Mouse (Mus musculus): ENCODE measurements around the gene S100a4.
A peak's percentile ranks its signal among the peaks of the same experiment; 100 is the strongest.

S100a4 gene

GRCm38 (mm10) chr3:90623435-90624071 lies 20.0 kb downstream of the S100a4 start:
- DNase-seq (ENCODE audit: low spot score in 2 of 2) = peak in 1 of 2 experiments; percentile 46

GRCm38 (mm10) chr3:90625496-90625895 lies 21.9 kb downstream of the S100a4 start:
- DNase-seq (ENCODE audit: low spot score in 2 of 2) = no peak

DNA sequence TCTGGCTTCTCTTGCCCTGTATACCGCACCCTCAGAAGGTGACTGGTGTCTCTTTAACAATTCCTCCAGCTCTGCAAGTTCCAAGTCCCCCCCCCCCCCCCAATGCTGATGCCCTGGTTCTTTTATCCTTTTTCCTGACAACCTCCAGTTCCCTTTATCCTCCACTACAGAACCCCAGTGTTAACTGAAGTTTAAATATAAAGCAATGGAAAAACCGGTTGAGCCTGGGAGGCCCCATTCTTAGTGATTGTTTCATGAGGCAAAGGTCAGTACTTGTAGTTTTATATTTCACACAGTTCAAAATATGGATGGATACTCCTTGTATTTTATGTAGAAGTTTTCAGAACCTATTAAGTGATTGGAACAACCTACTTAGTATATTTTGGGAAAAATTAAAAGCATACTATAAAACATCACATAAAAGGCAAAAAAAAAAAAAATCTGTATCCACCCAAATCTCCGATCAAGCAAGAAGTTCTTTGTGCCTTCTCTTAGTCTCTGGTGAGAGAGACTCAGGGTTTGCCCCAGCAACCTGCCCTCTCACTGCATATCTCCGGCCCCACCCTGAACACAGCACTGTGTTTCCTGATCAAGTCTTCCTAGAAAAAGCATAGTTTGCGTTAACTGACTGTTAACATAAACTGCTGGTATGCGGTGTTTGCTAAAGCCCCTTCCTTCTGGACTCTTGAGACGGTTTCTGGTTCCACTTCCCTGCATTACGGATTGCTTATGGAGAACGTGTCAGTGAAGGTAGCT lies 22.9 kb downstream of the S100a4 start:
- no peak for DNase-seq (ENCODE audit: low spot score in 2 of 2)

DNA sequence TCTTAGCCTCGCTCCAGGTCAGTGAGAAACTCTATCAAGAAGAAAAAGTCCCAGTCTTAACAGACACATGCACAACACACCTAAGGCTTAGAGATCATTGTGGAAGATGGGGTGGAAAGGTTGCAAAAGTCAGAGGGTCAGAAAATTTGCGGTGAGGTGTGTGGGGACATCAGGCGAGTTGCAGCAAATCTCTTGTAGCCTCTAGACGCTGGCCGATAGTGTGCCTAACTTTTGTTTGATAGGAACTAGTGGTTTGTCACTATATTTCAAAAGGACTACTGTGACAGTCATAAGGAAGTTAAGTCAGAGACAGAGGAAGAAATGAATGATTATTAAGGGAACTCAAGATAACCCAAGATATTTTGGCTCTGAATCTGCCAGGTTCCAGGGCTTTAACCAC lies 23.8 kb downstream of the S100a4 start:
- no peak for DNase-seq (ENCODE audit: low spot score in 2 of 2)

DNA sequence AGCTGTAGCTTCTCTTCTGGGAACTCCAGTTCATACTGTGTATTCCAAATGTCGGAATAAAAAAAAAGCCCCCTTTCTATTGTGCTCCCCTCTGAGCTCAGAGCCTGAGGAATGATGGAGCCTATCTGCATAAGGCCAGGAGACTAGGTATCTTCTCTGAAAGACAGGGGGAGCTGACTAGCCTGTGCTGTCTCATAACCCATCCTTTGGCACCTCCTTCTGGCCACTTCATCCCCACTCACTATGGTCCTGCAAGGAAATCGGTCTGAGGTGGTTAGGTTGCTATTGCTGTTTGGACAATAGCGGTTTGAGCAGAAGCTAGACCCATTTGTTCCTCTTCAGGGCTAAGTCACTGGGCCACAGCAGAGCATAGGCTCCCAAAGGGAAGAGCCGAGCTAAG lies 24.2 kb downstream of the S100a4 start:
- no peak for DNase-seq (ENCODE audit: low spot score in 2 of 2)

DNA sequence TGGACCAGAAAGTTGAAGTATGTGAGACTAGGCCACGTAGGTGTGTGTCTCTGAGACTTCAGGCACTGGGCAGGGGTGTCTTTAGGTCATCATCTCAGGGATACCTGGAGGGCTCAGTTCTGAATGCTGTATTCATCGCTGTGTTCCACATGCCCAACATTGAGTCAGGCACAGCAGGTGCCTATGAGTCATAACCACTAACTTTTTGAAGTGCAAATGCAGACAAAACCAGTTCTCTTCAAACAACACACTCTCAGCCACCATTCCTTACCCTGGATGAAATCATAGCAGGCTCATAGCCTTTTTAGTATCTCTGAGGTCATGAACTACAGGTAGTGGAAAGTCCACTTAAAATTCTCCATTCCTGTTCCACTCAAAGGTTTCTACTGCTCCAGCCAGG lies 25.7 kb downstream of the S100a4 start:
- no peak for DNase-seq (ENCODE audit: low spot score in 2 of 2)

DNA sequence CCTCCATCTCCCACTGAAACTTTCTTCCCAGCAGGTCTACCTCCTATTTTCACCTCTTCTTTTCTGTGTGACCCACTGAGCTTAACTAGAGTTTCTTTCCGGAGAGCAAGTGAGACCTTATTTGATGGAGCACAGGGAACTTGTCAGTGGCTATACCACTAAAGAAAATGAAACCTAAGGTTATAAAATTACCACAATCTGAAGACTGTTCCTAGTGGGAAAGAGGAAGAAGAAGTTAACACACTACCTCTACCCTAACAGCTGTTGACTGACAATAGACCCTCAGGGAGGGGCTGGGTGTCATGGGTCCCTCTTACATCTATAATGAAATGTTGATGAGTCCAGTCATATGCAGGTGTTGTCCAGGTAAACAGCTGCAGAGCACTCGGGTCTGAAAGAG lies 28.4 kb downstream of the S100a4 start:
- no peak for DNase-seq (ENCODE audit: low spot score in 2 of 2)

GRCm38 (mm10) chr3:90638511-90639275 lies 35.1 kb downstream of the S100a4 start:
- no peak for DNase-seq (ENCODE audit: low spot score in 2 of 2)

DNA sequence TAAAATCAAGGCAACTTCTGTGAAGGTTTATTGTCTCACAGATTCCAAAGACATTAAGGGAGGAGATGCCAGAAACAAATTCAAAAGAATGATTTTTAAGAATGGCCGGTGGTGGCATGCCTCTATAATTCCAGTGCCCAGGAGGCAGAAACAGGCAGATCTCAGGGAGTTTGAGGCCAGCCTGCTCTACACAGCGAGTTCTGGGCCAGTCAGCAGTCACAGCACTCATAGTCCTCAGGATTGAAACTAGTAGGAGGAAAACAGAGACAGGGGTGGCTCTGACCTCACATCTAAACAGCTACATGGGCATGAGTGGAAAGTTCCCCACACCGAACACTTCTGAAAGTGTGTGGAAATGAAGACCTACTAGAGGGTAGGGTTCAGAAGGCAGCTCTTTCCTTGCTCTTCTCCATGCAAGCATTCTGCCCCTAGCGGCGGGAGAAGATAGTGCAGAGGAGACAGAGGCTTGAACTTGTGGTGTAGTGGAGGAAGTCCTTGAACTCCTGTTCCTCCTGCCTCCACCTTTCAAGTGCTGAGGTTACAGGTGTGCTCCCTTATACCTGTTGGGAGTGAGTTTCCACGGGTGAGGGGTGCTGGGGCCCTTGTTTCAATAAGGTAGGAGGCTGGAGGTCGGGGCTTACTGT lies 36.1 kb downstream of the S100a4 start:
- DNase-seq (ENCODE audit: low spot score in 2 of 2) = no peak

- DNase-seq (ENCODE audit: low spot score in 2 of 2) = no peak
Measured at GRCm38 (mm10) chr3:90640981-90641380, 37.4 kb downstream of the S100a4 start.

GRCm38 (mm10) chr3:90644220-90644619 lies 40.6 kb downstream of the S100a4 start:
- DNase-seq (ENCODE audit: low spot score in 2 of 2) = no peak

GRCm38 (mm10) chr3:90647291-90647690 lies 43.7 kb downstream of the S100a4 start:
- DNase-seq (ENCODE audit: low spot score in 2 of 2) = no peak

DNA sequence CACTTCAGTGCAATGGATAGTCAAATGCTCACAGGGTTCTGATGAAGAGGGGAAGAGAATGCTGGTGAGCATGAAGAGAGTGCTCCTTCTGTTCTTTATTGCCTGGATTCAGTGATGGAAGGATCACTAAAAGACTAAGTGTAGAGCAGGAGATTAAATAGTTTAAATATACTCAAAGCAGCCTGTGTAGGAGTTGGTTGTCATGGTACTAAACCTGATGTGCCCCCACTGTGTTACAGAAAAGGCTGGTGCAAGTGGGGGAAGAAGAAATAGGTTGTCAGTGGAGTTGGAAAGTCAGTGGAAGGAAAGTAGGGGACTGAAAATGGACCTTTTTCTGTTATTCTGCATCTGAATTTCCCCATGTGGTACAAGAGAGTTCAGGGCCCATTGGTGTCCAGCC lies 45.4 kb downstream of the S100a4 start:
- no peak for DNase-seq (ENCODE audit: low spot score in 2 of 2)

DNA sequence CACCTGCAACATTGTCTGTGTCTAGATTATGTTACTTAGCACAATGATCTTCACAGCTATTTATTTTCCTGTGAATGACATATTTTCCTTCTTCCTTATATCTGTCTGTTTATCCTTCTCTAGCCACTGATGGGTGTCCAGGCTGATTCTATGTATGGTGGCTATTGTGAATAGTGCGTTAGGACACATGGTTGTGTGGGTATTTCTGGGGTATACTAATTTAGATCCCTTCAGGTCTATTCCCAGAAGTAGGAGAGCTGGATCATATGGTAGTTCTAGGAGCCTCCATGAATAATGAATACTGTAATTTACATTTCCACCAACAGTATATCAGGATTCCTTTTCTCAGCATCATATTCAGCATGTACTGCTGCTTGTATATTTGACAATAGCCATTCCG lies 46.3 kb downstream of the S100a4 start:
- no peak for DNase-seq (ENCODE audit: low spot score in 2 of 2)

GRCm38 (mm10) chr3:90652878-90653508 lies 49.4 kb downstream of the S100a4 start:
- DNase-seq (ENCODE audit: low spot score in 2 of 2) = peak; percentile 51 to 79

GRCm38 (mm10) chr3:90653717-90654116 lies 50.1 kb downstream of the S100a4 start, which contains the start of gene S100a7a:
Gene S100a7a (plus strand): TSS chr3:90654017.
- no peak for DNase-seq (ENCODE audit: low spot score in 2 of 2)
